Mouse (Mus musculus) neural tube, embryonic 10.5 days (tissue): ENCODE results near the gene Trp63.
"Not testable (repeated sequence)": the region's sequence is repeated elsewhere in the genome, so short reads cannot be mapped to it uniquely, and the experiment has no call there.

Experiments used
- DNase-seq: peaks from one replicate; pipeline ENCODE4 v3.0.0-alpha.2; 2017; ENCODE audit warnings: low spot score; ENCODE audit errors: extremely low spot score

Gene Trp63

DNA sequence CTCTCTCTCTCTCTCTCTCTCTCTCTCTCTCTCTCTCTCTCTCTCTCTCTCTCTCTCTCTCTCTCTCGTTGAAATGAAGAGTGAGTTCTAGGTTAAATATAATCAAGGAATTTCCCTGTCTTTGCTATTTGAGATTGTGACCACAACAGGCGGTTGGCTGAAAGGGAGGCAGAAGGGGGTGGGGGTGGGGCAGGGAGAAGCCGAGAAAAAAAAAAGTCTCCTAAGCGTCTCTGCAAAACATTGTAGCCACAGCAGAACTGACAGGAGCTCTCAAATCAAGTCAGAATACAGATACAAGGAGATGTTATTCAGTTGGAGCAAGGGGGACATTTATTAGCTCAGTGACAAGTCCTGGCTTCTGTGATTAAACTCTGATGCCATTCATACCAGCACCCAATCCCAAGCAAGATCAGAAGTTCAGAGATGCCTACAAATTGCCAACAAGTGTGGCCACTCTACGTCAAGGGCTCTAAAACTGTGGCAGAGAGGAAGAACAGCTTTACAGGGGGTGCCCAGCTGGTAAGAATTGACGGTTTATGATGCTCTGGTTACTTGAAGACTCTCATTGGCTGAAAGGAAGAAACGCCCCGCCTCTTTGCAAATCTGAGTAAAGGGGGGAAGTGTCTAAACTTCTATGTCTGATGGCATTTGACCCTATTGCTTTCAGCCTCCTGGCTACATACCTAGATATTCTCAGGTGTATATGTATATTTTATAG, at the start of gene Trp63:
Gene Trp63, plus strand, starts transcription at position 233 of the 718 bp plus-strand sequence.
- no peak for DNase-seq

DNA sequence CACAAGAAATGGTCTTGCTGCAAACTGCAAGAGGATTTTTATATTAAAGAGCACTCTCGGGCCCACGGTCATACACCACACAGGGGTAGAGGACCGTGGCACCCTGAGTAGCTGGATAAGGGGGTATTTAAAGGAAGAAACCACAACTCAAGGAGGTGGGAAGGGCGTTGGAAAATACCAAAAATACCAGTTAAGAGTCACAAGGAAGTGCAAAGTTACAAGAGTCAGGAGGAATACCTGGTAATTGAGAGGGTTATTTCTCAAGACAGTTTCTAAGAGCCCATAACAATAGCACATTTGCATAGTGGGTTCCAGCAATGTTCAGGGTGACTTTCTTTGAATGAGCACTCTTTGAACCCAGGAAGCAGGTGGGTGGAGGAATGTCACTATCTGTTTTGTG, 38.8 kb upstream of the Trp63 start:
- not testable (repeated sequence) for DNase-seq

DNA sequence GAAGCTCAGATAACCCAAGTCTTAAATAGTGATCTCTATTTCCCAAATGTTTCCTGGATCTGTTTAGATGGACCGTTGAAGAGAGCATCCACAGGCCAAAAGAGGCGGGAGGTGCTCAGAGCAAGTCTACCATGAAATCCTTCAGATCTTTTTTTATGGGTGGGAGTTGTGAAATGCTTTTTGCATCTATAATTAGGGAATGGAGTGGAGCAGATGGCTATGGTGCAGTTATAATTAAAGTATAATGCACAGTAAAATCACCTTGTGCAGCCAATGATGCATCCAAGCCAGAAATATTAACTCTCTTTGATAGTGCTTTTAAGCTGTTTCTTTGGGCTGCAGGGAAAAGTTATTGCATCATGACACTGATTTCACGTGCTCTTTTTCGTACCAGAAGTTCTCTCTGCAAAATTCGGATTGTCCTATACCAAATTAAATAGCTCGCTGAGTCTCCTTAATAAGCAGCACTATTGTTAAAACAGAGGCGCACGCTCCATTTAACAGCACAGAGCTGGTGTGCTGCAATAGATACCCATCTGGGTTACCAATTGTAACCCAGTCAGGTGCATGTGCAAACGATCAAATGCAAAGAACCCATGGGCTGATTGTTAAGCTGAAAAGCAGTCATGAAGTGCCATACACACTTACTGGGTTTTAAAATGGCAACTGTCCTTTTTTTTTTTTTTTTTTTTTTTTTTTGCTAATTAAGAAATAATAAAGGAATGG, 22.9 kb upstream of the Trp63 start:
- DNase-seq: no peak

DNA sequence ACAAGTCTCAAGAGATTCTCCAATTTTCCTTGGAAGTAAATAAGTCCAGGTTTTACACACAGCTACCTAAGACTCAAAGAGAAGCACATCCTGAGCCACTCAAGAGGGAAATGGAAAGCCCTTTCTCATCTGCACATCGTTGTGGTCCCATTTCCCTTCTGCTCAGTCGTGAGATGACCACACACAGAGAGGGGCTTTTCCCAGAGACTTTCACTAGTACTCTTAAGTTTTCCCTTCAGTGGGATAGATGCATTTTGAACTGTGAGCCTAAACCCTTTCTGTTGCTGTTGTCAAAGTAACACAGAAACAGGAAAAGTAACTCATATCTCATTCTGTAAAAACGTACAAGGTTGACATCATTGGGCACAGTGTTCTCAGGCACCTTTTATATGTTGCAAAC, 20.4 kb upstream of the Trp63 start:
- DNase-seq: no peak

DNA sequence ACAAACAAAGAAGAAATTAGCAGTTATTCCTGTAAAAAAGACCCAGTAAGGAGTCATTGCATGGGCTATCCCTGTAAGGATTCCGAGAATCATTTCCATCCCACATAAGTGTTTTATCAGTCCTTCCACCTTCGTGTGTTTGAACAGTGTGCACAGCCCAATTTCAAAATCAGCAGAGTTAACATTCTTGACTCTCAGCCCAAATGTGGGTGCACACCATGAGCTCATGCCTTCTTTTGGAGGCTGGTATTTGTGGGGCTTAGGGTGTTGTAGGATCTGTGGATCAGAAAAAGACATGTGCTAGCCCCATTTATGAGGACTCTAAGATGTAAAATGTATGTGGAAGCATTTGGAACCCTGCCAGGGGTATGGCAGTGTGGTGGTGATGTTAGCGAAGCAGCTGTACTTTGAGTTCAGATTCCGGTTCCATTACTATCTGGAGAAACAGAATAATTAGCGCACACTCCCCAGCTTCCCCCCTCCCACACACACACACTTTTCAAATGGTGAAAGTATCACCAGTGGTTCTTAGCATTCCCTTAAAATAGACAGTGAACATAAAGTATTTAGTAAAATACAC, 9.6 kb upstream of the Trp63 start:
- no peak for DNase-seq

DNA sequence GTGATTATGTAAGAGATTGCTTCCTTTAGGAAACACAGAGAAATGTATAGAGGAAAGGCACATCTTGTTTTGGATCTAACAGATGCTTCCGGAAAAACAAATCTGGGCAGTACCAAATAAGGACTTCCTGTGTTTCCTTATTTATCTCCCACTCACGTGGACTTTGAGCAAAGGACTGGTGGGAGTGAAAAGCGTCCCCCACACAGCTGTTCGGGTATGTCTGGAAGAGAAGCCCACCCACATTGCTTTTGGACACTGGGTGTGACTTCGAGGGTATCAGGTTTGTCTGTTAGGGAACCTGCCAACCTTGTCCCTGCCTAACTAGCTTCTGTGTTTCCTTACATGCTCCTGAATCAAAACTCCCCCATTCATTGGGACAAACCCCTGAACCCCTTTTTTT, 3.2 kb upstream of the Trp63 start:
- DNase-seq: no peak

DNA sequence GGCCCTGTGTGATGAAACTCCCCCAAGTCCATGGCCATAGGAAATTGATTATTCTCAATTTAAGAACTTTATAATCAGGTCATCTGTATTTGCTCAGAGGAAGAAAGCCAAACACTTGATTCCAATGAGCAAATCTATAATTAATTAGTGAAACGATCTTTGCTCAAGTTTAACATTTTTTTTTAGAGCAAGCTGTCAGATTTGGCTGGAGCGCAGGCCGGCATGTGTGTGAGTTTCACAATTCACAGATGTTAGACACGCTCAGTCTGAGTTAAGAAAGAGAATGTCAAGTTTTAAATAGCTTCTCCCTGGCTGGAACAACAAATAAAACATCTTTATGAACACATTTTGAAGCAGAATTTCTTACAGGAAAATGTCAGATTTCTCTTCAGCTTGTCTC, 1.0 kb upstream of the Trp63 start:
- DNase-seq: no peak

DNA sequence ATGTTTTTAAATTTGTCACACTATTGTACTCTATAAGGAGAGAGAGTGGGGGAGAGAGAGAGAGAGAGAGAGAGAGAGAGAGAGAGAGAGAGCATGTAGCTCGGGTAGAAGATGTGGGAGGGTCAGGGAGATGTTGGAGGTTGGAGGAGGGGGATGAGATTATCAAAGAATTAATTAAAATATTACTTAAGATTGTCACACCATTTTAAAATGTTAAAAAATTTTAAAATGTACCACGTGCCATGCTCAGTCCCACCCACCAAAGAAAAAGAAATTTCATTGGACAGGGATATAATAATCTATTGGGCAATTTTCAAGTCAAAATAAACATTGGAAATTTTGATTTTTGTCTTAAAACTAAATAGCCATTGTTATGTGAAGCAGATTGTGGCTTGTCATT, 1.0 kb downstream of the Trp63 start:
- DNase-seq: no peak

DNA sequence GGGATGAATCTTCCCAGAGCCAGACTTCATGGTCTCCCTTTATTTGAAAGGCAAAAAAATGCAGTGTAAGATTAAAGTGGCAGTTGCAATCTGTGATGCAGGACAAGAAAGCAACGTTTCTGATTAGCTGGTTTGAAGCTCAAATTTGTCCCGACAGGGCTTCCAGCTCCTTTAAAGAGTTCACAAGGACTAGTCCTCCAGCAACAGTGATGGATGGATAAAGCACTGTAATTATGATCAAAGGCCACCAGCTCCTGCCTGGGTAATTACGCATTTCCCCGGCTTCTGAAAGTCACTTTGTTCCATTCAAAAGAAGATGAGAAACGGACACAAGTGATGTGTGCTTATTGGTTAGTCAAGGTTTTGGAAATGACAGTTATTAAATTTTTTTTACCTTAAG, 7.0 kb downstream of the Trp63 start:
- DNase-seq: no peak

DNA sequence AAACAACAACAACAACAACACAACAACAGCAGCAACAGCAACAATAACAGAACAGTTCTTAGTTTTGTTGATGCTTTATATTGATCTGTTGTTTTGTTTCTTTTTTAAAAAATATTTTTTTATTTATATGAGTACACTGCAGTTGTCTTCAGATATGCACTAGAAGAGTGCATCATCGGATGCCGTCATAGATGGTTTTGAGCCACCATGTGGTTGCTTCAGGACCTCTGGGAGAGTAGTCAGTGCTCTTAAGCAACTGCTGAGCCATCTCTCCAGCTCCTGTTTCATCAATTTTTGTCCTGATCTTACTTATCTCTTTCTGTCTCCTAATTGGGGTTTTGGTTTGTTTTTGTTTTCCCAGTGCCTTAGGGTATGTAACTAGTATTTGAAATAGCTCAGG, 17.7 kb downstream of the Trp63 start:
- DNase-seq: no peak

DNA sequence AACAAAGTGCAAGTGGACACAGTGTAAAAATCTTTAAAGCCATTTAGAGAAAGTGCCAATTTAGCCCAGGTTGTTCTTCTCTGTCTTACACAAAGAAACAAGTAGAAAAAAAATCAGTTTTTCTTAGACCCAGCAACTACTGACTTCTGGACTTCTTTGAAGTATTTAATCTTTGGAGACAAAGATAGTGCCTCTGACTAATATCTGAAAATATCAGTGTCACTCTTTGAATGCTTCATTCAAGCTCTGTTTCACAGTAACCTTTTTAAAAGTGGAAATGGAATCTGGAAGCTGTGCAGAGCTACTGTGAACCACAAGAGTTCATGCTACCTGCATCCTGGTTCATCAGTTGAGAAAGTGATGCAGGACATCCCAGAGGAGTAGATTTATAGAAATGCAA, 22.7 kb downstream of the Trp63 start:
- DNase-seq: no peak

DNA sequence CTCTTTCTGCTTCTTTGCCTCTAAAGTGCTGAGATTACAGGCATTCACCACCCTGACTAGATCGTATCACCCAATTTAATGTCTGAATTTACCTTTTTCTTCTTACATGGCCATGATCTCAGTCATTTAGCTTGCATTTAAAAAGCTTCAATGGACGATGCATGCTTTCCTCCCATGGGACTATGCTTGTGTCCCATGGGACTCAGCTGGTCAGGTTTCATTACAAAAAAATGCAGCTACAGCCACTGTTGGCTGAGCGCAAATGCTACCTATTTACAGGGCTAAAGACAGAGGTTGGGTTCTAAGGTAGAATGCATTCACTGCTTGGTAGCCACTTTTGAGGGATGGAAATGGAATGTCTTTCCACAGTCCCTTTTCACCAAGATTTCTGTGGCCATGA, 32.2 kb downstream of the Trp63 start:
- no peak for DNase-seq

DNA sequence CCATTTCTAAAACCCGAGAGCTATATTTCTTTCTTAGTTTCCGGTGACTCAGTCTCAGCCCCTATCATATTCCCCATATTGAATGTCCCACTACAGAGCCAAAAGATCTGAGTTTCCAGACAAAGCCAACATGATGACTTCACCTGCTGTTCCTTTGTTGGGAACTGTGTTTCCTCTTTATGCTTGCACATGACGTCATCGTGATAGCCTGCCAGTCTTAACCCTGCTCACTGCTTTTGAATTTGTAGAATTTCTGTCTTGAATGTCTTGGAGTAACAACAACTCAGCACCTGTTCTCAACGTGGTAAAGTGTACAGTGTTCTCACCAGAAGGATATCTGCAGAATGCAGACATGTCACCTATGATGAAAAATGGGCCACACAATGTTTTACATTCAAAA, 39.6 kb downstream of the Trp63 start:
- no peak for DNase-seq

DNA sequence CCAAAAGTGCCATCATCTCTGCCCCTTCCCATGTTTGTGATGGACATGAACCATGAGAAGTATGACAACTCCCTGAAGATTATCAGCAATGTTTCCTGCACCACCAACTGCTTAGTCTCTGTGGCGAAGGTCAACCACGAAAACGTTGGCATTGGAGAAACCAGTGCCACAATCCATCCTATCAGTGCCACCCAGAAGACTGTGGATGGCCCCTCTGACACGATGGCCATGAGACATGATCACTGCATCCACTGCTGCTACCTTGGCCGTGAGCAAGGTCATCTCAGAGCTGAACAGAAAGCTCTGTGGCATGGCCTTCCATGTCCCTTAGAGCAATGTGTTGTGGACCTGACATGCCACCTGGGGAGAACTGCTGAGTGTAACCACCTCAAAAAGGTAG, 43.4 kb downstream of the Trp63 start:
- no peak for DNase-seq

DNA sequence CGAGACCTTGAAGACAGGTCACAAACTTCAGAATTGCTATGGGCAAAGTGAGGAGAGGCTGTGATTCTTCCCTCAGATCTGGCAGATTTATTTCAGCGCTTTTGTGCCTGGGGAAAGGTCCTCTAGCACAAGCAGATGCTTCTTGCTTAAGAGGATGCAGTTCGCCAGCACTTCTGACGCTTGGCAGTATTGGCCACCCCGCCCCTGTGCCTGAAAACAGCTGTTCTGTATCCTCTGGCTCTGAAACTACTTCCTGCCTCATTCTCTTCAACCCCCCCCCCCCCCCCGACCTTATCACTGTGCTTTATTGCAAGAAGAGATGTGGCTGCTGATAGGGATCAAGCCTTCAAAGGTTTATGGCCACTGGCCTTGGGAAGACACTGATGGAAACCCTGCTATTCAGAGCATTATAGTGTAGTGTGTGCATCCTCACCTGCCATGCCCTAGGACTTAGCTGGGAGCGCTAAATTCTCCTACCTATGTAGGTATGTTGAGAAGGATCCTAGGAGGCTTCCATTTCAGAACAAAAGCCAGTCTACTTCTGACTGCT, 44.5 kb downstream of the Trp63 start:
- DNase-seq: no peak

DNA sequence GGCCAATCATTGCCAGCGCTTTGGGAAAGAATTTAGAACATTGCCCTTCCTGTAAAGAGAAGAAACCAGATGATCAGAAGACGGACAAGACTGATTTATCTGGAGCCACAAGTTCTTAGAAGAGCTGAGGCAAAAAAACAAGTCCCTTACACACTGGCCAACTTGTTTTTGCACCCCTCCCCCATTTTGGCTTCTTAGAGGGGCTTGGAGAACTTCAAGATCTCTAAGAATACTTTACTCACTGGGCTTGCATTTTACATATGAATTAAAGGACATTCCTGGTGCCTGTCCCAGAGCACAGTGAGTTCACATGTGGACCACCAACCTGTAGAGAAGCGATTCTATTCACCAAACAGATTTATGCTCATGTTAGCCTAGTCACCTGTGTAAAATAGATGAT, 53.3 kb downstream of the Trp63 start:
- DNase-seq: no peak

DNA sequence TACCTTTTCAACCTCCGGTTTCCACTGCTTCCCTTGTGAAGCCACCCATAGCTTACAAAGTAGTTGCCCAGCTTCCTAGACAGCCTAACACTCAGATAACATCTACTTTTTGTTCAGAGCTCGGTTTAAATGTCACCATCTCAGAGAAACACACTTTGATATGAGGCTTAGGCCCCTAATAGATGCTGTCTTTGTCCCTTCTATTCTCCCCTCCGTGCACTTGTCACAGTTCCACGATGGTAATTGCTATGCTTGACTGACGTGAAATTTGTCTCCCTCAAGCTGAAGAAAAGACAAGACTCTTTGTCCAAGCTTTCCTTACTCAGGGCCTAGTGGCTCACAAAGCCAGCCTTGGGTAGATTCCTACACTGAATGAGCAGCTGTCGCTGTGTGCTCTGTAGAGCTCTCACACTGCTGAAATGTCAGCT, 54.1 kb downstream of the Trp63 start:
- no peak for DNase-seq

DNA sequence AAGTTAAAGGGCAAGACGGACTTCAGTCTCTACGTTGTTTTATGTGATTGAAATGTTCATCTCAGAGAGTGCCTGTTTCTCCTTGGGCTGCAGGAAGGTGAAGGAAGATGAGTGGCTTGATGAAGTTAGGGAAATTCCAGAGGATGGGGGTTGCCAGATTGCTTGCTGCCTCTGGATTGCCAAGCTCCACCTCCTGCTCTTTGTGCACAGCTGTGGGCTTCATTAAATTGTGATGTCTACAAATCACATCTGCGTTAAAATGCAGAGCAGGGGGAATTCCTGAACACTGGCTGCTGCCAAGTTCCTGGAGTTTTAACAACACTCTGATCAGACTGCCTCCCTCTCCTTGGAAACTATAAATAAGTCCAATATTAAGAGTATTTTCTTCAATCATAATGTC, 63.2 kb downstream of the Trp63 start:
- no peak for DNase-seq

DNA sequence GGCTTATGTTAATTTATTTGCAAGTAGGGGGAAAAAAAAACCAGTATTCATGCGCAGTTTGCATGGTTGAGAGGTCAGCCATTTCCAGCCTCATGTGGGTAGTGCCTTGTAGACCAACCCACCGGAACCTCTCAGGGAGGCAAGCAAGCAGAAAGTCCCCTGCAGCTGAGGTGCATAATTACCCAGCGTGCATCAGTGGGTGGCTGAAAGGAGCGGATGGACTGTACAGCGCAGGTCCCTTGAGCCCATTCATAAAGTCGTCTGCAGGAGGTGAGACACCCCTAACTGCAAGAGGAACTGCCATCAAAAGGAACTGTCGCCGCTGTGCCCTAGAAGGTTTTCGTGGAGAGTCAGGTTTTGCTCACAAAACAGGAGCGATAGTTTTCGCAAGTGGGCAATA, 68.3 kb downstream of the Trp63 start:
- no peak for DNase-seq

DNA sequence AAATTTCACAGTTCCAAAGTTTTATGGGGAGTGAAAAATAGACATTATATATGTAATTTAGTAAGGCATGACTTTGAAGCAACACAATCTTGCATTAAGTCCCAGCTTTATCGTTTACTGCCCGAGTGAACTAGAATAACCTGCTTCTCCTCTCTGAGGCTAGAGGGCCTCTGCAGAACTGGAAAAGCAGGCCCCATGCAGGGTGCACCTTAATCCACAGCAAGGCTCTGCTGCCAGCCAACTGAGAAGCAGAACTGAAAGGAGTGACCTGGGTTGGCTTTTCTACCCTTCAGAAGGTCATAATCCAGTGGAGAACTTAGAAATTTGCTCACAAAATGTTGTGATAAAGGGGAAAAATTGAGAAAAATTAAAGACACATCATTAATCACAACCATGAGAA, 74.5 kb downstream of the Trp63 start:
- DNase-seq: no peak

DNA sequence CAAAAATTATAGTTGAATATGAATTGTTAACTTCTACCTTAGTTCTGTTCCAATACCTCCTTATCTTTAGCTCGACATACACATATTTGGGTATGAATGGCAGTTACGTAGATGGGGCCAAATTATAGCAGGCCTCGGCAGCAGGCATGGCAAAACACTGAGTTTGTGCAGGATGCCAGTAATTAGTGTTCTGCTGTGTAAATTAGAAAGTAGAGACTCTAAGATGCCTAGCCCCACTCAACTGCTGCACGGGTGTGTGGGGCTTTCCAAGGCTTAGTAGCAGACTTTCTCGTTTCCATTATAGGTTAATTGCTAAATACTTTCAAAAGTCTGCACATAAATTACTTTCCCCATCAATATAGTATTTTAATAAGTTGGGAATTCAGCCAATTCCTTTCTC, 82.0 kb downstream of the Trp63 start:
- DNase-seq: no peak

DNA sequence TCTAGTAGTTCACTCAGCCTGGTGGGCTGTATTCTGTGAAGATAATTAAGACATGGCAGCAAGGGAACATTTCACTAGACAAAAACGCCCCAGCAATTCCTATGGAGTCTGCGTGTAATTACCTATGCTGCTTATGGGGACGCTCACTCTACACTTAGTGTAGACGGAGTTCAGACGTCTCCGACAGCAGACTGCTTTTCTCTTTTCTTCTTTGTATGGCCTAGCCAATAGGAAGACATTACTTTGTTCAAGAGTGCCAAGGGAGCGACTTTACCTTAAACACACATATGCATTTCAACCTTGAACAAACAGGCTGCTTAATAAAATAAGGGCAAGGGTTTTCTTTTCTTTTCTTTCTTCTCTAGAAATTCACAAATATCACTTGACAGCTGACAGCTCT, 91.0 kb downstream of the Trp63 start:
- DNase-seq: no peak

DNA sequence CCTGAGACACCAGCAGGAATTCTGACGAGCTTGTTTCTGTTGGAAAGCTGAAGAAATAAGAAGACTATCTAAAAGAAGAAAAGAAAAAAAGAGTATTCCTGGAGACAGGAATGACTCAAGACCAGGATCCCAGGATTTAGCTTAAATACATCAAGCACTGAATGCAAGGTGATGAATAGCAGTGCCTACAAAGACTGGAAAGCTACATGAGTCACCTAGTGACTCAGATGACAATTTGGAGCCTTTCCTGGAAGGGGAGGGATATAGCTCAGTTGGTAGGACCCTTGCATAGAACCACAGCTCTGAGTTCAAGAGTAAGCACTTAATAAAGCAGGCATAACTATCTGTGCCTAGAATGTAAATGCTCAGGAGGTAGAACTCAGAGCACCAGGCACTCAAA, 93.9 kb downstream of the Trp63 start:
- no peak for DNase-seq
